Mouse (Mus musculus) Muller cell, postnatal 12 days (primary cell): ENCODE measurements around the gene Gm14692.
"Not testable (repeated sequence)": the region's sequence is repeated elsewhere in the genome, so short reads cannot be mapped to it uniquely, and the experiment has no call there.

Source experiments
- DNase-seq: peaks from one replicate; pipeline ENCODE4 v3.0.0-alpha.2; 2015; ENCODE audit errors: inconsistent ontology term

Gene Gm14692

GRCm38 (mm10) chrX:67695398-67695797 is at the start of gene Gm14692:
Gm14692 (plus strand) TSS chrX:67695698.
- not testable (repeated sequence) for DNase-seq

- not testable (repeated sequence) for DNase-seq
Measured at GRCm38 (mm10) chrX:67693462-67693861, 2.0 kb upstream of the Gm14692 start, which contains the start of gene Gm1140. Gm1140 (minus strand) TSS chrX:67693562.
